Mouse (Mus musculus) testis, adult 2 months (tissue): ENCODE results near the gene Btbd16. TPM values are rescaled to one million over a fixed set of nuclear protein-coding genes. Genes with fewer than 3 reads are reported as not detected.

Experiments
- H3K27ac ChIP-seq: fragments of 200-500 bp; 2 replicates; pipeline ENCODE4 v1.5.1; 2012; ENCODE audit warnings: low read depth, low read length; ENCODE audit not compliant: control insufficient read depth, insufficient read depth
- H3K27me3 ChIP-seq: fragments of 200-500 bp; 2 replicates; pipeline ENCODE4 v1.6.1; 2012; ENCODE audit warnings: mild to moderate bottlenecking, low read length, moderate library complexity; ENCODE audit not compliant: control insufficient read depth, insufficient read depth
- H3K36me3 ChIP-seq: fragments of 200-500 bp; 2 replicates; pipeline ENCODE4 v1.6.1; 2012; ENCODE audit warnings: mild to moderate bottlenecking, low read length; ENCODE audit not compliant: control insufficient read depth, insufficient read depth
- H3K4me1 ChIP-seq: fragments of 200-500 bp; 2 replicates; pipeline ENCODE4 v1.6.1; 2012; ENCODE audit warnings: low read length; ENCODE audit not compliant: control insufficient read depth, insufficient read depth
- H3K4me3 ChIP-seq: fragments of 200-500 bp; 2 replicates; pipeline ENCODE4 v1.5.1; 2012; ENCODE audit warnings: low read depth, mild to moderate bottlenecking, low read length, moderate library complexity, mixed read lengths; ENCODE audit not compliant: control insufficient read depth
- CTCF ChIP-seq: fragments of 200-500 bp; IDR thresholded peaks from 2 replicates; pipeline ENCODE4 v1.5.1; 2012; ENCODE audit warnings: low read depth, mild to moderate bottlenecking, inconsistent platforms, low read length, moderate library complexity; ENCODE audit not compliant: control insufficient read depth, insufficient read depth, insufficient replicate concordance
- POLR2A ChIP-seq: fragments of 200-500 bp; IDR thresholded peaks from 2 replicates; pipeline ENCODE4 v1.6.1; 2012; ENCODE audit warnings: low read depth, mild to moderate bottlenecking, inconsistent platforms, low read length, moderate library complexity; ENCODE audit not compliant: control insufficient read depth
- polyA plus RNA-seq: library from polyadenylated mRNA; depleted of rRNA; stranded (reverse); fragments of >200 nt; gene quantifications from 2 replicates; pipeline ENCODE4 v1.2.3, GENCODE M21; 2012; rRNA removed

Btbd16 gene
- polyA plus RNA-seq, 1 experiment: 254 TPM

DNA sequence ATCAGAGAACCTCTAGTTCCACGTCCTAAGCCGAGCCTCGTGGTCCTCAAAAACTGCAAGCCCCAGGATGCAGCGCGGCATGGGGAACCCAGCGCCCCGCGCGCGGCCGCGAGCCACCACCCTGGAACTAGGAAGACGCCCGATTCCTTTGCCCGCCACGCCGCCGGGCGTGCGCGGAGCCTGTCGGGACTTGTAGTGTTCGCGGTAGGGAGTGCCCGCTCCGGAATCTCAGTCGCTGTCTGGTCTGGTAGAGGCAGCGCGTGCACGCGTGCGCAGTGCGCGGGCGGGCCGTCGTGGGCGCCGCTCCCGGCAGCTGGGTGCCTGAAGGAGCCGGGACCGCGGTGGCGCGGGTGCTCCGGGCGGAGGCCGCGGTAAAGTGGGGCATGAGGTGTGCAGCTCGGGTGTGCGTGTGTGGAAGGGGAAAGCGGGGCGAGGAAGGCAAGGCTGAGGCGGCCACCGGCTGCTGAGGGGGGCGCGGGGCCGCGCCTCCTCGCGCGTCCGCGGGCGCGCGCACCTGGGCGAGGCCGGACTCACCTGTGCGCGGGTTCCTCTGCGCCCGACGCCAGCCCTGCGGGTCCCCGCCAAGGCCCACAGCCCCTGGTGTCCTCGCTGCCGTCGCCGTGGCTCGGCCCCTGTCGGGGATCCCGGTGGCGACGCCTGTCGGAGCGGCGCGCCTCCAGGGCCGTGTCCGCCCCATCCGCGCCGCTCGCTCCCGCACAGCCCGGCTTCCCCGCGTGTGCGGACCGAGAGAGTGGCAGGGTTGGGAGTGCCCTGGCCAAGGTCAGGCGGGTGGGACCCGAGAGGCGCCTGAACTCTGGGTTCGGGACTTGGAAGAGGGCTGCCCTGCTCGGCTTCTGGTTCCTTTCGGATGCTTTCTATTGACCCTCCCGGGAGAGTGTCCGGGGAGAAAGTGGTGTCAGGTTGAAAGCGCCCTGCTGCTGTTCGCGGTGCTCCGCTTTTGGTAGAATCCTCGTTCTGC, 92.0 kb downstream of the Btbd16 start, which contains the start of gene Plekha1:
Gene Plekha1, plus strand, starts transcription at position 144 of the 979 bp plus-strand sequence.
- no peak for TF ChIP-seq CTCF
- TF ChIP-seq POLR2A: 0 out of 2 replicates have a peak, but pooled peaks have one; percentile 51
- peak within 1 kb of the TSS; percentile 88 for H3K4me3 ChIP-seq
- peak within 1 kb of the TSS; percentile 60 for H3K27ac ChIP-seq
- H3K27me3 ChIP-seq: no peaks in the 10 kb centered on the region; the same call in 1 of the 2 replicates
- no peaks in the 10 kb centered on the region for H3K36me3 ChIP-seq
- no peaks in the 10 kb centered on the region; the same call in 1 of the 2 replicates for H3K4me1 ChIP-seq

- Histone ChIP-seq H3K4me3 (peak overlapping the region; percentile 88), H3K4me1 (no peaks in the 10 kb centered on the region; the same call in 1 of the 2 replicates), H3K27me3 (no peaks in the 10 kb centered on the region), H3K36me3 (no peaks in the 10 kb centered on the region), H3K27ac (peak overlapping the region; percentile 60; the same call in 1 of the 2 replicates)
- TF ChIP-seq POLR2A: no peak
- no peak for TF ChIP-seq CTCF
These were observed 92.8 kb downstream of the Btbd16 start for GRCm38 (mm10) chr7:130866640-130867039.

DNA sequence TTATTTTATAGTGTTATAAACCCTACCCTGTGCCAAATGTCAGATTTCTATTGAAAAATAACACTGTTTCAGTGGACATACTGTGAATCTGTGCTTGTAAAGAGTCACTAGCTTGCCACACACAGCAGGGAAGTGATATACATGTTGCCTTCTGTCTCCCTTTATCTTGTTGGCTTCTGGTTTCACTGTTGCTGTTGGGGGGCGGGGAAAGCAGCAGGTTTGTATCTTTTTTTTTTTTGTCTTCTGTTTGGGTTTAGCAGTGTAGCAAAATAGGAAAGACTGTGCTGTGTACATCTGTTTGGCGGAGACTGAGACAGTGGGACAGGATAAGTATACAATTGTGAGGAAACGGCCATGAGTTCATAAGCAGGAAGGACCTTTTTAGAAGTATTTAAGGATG, 93.4 kb downstream of the Btbd16 start:
- Histone ChIP-seq H3K36me3 (no peaks in the 10 kb centered on the region), H3K27ac (no peak overlapping the region), H3K4me3 (no peak overlapping the region)

More for the DNA sequence above, 93.4 kb downstream of the Btbd16 start:
- no peaks in the 10 kb centered on the region for H3K27me3 ChIP-seq
- TF ChIP-seq POLR2A (no peak), CTCF (no peak)
- H3K4me1 ChIP-seq: no peaks in the 10 kb centered on the region; the same call in 1 of the 2 replicates

Other genes starting within 250 kb of the Btbd16 start
- 13.6 and 15.9 TPM in 2 replicates for gene Nsmce4a, start 201.0 kb upstream of the Btbd16 start, polyA plus RNA-seq
- gene Tacc2, start 196.6 kb upstream of the Btbd16 start, polyA plus RNA-seq: 6.5 and 8.6 TPM in 2 replicates
- 6.7 and 6.9 TPM in 2 replicates for gene Plekha1, start 91.7 kb downstream of the Btbd16 start, polyA plus RNA-seq
- 6.7 and 7.3 TPM in 2 replicates for gene Htra1, start 162.0 kb downstream of the Btbd16 start, polyA plus RNA-seq